Mouse (Mus musculus) myocyte (in vitro differentiated cells): ENCODE results near the gene Kif6. TPM values are rescaled to one million over a fixed set of nuclear protein-coding genes. Genes with fewer than 3 reads are reported as not detected.

Source experiments
- H3K27me3 ChIP-seq: one replicate; pipeline ENCODE4 v1.6.1; 2011; ENCODE audit not compliant: control insufficient read depth, insufficient read depth, insufficient read length
- H3K36me3 ChIP-seq: one replicate; pipeline ENCODE4 v1.6.1; 2011; ENCODE audit not compliant: control insufficient read depth, insufficient read depth
- H3K4me2 ChIP-seq: one replicate; pipeline ENCODE4 v1.6.1; 2011; ENCODE audit warnings: low read depth, control low read depth
- H3K4me3 ChIP-seq: one replicate; pipeline ENCODE4 v1.5.1; 2011; ENCODE audit warnings: mild to moderate bottlenecking, control low read depth, moderate library complexity
- H3K79me2 ChIP-seq: one replicate; pipeline ENCODE4 v1.6.1; 2011; ENCODE audit not compliant: control insufficient read depth, insufficient read depth
- H3ac ChIP-seq: one replicate; pipeline ENCODE4 v1.6.1; 2011; ENCODE audit not compliant: control insufficient read depth, insufficient read length
- CEBPB ChIP-seq: IDR thresholded peaks from 2 replicates; pipeline ENCODE4 v1.6.1; 2011; ENCODE audit warnings: mild to moderate bottlenecking, moderate library complexity; ENCODE audit not compliant: poor library complexity, insufficient read depth, severe bottlenecking
- E2F4 ChIP-seq: IDR thresholded peaks from one replicate; pipeline ENCODE4 v1.6.1; 2011; ENCODE audit warnings: mild to moderate bottlenecking, control low read depth, moderate library complexity; ENCODE audit not compliant: insufficient read depth
- MAX ChIP-seq: IDR thresholded peaks from one replicate; pipeline ENCODE4 v1.6.1; 2011; ENCODE audit warnings: low read depth, mild to moderate bottlenecking, control low read depth
- MYOD1 ChIP-seq, 3 experiments: IDR thresholded peaks; one replicate each; pipeline ENCODE4 v1.6.1; 2011; ENCODE audit warnings: control low read depth in 2 of 3, low read depth in 2 of 3, mild to moderate bottlenecking in 2 of 3, moderate library complexity in 1 of 3; ENCODE audit not compliant: insufficient read length in 2 of 3, control insufficient read depth in 1 of 3
- MYOG ChIP-seq, 3 experiments: IDR thresholded peaks; one replicate each; pipeline ENCODE4 v1.6.1; 2011; ENCODE audit warnings: control low read depth in 2 of 3, low read depth in 2 of 3, mild to moderate bottlenecking in 2 of 3; ENCODE audit not compliant: insufficient read length in 2 of 3, control insufficient read depth in 1 of 3, insufficient read depth in 1 of 3
- POLR2A ChIP-seq: IDR thresholded peaks from one replicate; pipeline ENCODE4 v1.6.1; 2011; ENCODE audit warnings: low read depth, mild to moderate bottlenecking, control low read depth, moderate library complexity; ENCODE audit not compliant: insufficient read length
- POLR2AphosphoS2 ChIP-seq: IDR thresholded peaks from one replicate; pipeline ENCODE4 v1.6.1; 2011; ENCODE audit warnings: low read depth, control low read depth; ENCODE audit not compliant: insufficient read length
- REST ChIP-seq: IDR thresholded peaks from one replicate; pipeline ENCODE4 v1.6.1; 2011; ENCODE audit warnings: mild to moderate bottlenecking, control low read depth, moderate library complexity; ENCODE audit not compliant: insufficient read depth, insufficient read length
- SRF ChIP-seq: IDR thresholded peaks from one replicate; pipeline ENCODE4 v1.6.1; 2011; ENCODE audit warnings: low read depth; ENCODE audit not compliant: control insufficient read depth, insufficient read length
- TCF12 ChIP-seq: IDR thresholded peaks from one replicate; pipeline ENCODE4 v1.6.1; 2011; ENCODE audit warnings: mild to moderate bottlenecking, control low read depth; ENCODE audit not compliant: poor library complexity, insufficient read depth, severe bottlenecking
- TCF3 ChIP-seq: IDR thresholded peaks from one replicate; pipeline ENCODE4 v1.6.1; 2011; ENCODE audit warnings: low read depth, control low read depth; ENCODE audit not compliant: insufficient read length
- USF1 ChIP-seq: IDR thresholded peaks from one replicate; pipeline ENCODE4 v1.6.1; 2011; ENCODE audit warnings: low read depth, mild to moderate bottlenecking, control low read depth, moderate library complexity
- polyA plus RNA-seq: library from polyadenylated mRNA; unstranded; fragments of >200 nt; fragmentation: generic; extraction: Trizol; gene quantifications from one replicate; pipeline ENCODE4 v1.2.1, GENCODE M21; 2012; ENCODE audit warnings: missing spikeins

The Kif6 gene
- polyA plus RNA-seq, 1 experiment, result 0.07 TPM

GRCm38 (mm10) chr17:49808712-49809343 is 193.9 kb downstream of the Kif6 start:
- TF ChIP-seq MYOG (IDR thresholded peaks at IDR 0.05; ENCODE audit: control insufficient read depth in 1 of 3, insufficient read depth in 1 of 3, insufficient read length in 2 of 3, low read depth in 2 of 3), result no peak
- TF ChIP-seq USF1, result no peak
- TF ChIP-seq TCF12, result no peak
- TF ChIP-seq POLR2AphosphoS2, result no peak
- no peak for TF ChIP-seq TCF3
- TF ChIP-seq CEBPB, result no peak
- no peak overlapping the region for H3ac ChIP-seq
- no peaks in the 10 kb centered on the region for H3K79me2 ChIP-seq
- no peak overlapping the region for H3K4me3 ChIP-seq
- no peaks in the 10 kb centered on the region for H3K27me3 ChIP-seq
- no peak overlapping the region for H3K4me2 ChIP-seq
- no peaks in the 10 kb centered on the region for H3K36me3 ChIP-seq

GRCm38 (mm10) chr17:49813893-49814640 is 199.1 kb downstream of the Kif6 start:
- Histone ChIP-seq H3ac (no peak overlapping the region), H3K4me3 (no peak overlapping the region), H3K27me3 (no peaks in the 10 kb centered on the region), H3K79me2 (no peaks in the 10 kb centered on the region), H3K36me3 (no peaks in the 10 kb centered on the region), H3K4me2 (no peak overlapping the region)
- TF ChIP-seq TCF12, result no peak
- no peak for TF ChIP-seq E2F4
- TF ChIP-seq POLR2AphosphoS2, result no peak
- TF ChIP-seq CEBPB, result no peak
- TF ChIP-seq MYOG (IDR thresholded peaks at IDR 0.05; ENCODE audit: control insufficient read depth in 1 of 3, insufficient read depth in 1 of 3, insufficient read length in 2 of 3, low read depth in 2 of 3), result no peak
- TF ChIP-seq MYOD1 (IDR thresholded peaks at IDR 0.05; ENCODE audit: control insufficient read depth in 1 of 3, insufficient read length in 2 of 3, low read depth in 2 of 3), result no peak
- no peak for TF ChIP-seq TCF3
- no peak for TF ChIP-seq USF1
- no peak for TF ChIP-seq SRF
- TF ChIP-seq POLR2A, result no peak

GRCm38 (mm10) chr17:49816067-49816565 is 201.2 kb downstream of the Kif6 start:
- Histone ChIP-seq H3ac (no peak overlapping the region), H3K4me2 (no peak overlapping the region), H3K79me2 (no peaks in the 10 kb centered on the region), H3K36me3 (no peaks in the 10 kb centered on the region), H3K4me3 (no peak overlapping the region), H3K27me3 (no peaks in the 10 kb centered on the region)
- TF ChIP-seq POLR2AphosphoS2 (no peak), USF1 (no peak), MYOG (IDR thresholded peaks at IDR 0.05; ENCODE audit: control insufficient read depth in 1 of 3, insufficient read depth in 1 of 3, insufficient read length in 2 of 3, low read depth in 2 of 3) (no peak), MAX (no peak), REST (no peak), SRF (no peak), TCF3 (no peak), CEBPB (no peak), MYOD1 (IDR thresholded peaks at IDR 0.05; ENCODE audit: control insufficient read depth in 1 of 3, insufficient read length in 2 of 3, low read depth in 2 of 3) (no peak), E2F4 (no peak), TCF12 (no peak), POLR2A (no peak)

- H3K4me3 ChIP-seq, result no peak overlapping the region
- no peak overlapping the region for H3ac ChIP-seq
- H3K4me2 ChIP-seq, result no peak overlapping the region
- TF ChIP-seq MAX, result no peak
- no peak for TF ChIP-seq TCF12
- no peak for TF ChIP-seq E2F4
- no peak for TF ChIP-seq USF1
- no peak for TF ChIP-seq MYOD1 (IDR thresholded peaks at IDR 0.05; ENCODE audit: control insufficient read depth in 1 of 3, insufficient read length in 2 of 3, low read depth in 2 of 3)
- TF ChIP-seq MYOG (IDR thresholded peaks at IDR 0.05; ENCODE audit: control insufficient read depth in 1 of 3, insufficient read depth in 1 of 3, insufficient read length in 2 of 3, low read depth in 2 of 3), result no peak
- TF ChIP-seq TCF3, result no peak
- no peak for TF ChIP-seq CEBPB
- no peak for TF ChIP-seq POLR2A
- no peak for TF ChIP-seq REST
- TF ChIP-seq SRF, result no peak
- no peak for TF ChIP-seq POLR2AphosphoS2
- H3K27me3 ChIP-seq, result no peaks in the 10 kb centered on the region
- H3K79me2 ChIP-seq, result no peaks in the 10 kb centered on the region
- no peaks in the 10 kb centered on the region for H3K36me3 ChIP-seq
These were observed 201.8 kb downstream of the Kif6 start for GRCm38 (mm10) chr17:49816703-49817102.
